Mouse (Mus musculus) kidney, embryonic 16.5 days (tissue): ENCODE measurements around the gene Tsacc. TPM values are rescaled to one million over a fixed set of nuclear protein-coding genes. Genes with fewer than 3 reads are reported as not detected.
"Not testable (repeated sequence)": the region's sequence is repeated elsewhere in the genome, so short reads cannot be mapped to it uniquely, and the experiment has no call there.

Experiments used
- ATAC-seq: fragments of 200-750 bp; cut with Nextera tagmentation; 2 replicates; pipeline ENCODE4 v1.8.0; 2017; ENCODE audit warnings: moderate TSS enrichment; ENCODE audit not compliant: low FRiP score, low TSS enrichment
- H3K27ac ChIP-seq: fragments of 300-500 bp; sonication (generic); 2 replicates; pipeline ENCODE4 v1.5.1; 2014; ENCODE audit warnings: low read length
- H3K27me3 ChIP-seq: fragments of 300-500 bp; sonication (generic); 2 replicates; pipeline ENCODE4 v1.6.1; 2014; ENCODE audit warnings: low read length, control low read depth, mixed read lengths; ENCODE audit not compliant: insufficient read depth
- H3K36me3 ChIP-seq: fragments of 300-500 bp; sonication (generic); 2 replicates; pipeline ENCODE4 v1.6.1; 2014; ENCODE audit warnings: low read length, control low read depth, mixed read lengths; ENCODE audit not compliant: insufficient read depth
- H3K4me1 ChIP-seq: fragments of 300-500 bp; sonication (generic); 2 replicates; pipeline ENCODE4 v1.6.1; 2014; ENCODE audit warnings: low read length, control low read depth, mixed read lengths; ENCODE audit not compliant: insufficient read depth
- H3K4me2 ChIP-seq: fragments of 300-500 bp; sonication (generic); replicated peaks from 2 replicates; pipeline ENCODE4 v1.6.1; 2014; ENCODE audit warnings: low read depth, low read length
- H3K4me3 ChIP-seq: fragments of 300-500 bp; sonication (generic); 2 replicates; pipeline ENCODE4 v1.5.1; 2014; ENCODE audit warnings: mild to moderate bottlenecking, low read length
- H3K9ac ChIP-seq: fragments of 300-500 bp; sonication (generic); replicated peaks from 2 replicates; pipeline ENCODE4 v1.6.1; 2014; ENCODE audit warnings: low read length
- H3K9me3 ChIP-seq: fragments of 300-500 bp; sonication (generic); 2 replicates; pipeline ENCODE4 v1.6.1; 2016; ENCODE audit warnings: low read length, control low read depth
- whole genome bisulfite sequencing: fragments of 180-500 bp; shearing (Covaris S2); extraction: QIAGEN DNeasy Blood & Tissue Kit; methylation state at CpG from one replicate; pipeline ENCODE4 v1.1.7; 2014; 5-methylcytosine and 5-hydroxymethylcytosine counted together
- polyA plus RNA-seq: library from polyadenylated mRNA; unstranded; fragments of >200 nt; fragmentation: Nextera tagmentation; extraction: Ambion mirVana; gene quantifications from 2 replicates; pipeline ENCODE4 v1.2.1, GENCODE M21; 2015

Gene Tsacc
- polyA plus RNA-seq, 1 experiment from 2014 or later = 12.3 TPM

GRCm38 (mm10) chr3:88331282-88331681 is 34.5 kb upstream of the Tsacc start:
- H3K27ac ChIP-seq = no peak overlapping the region
- no peak overlapping the region for H3K4me2 ChIP-seq
- no peak overlapping the region for H3K4me3 ChIP-seq
- no peak overlapping the region for H3K9ac ChIP-seq
- peaks cover 8% of the 10 kb centered on the region; the same call in 1 of the 2 replicates for H3K36me3 ChIP-seq
- H3K27me3 ChIP-seq = no peaks in the 10 kb centered on the region
- 42% methylated on average over 2 of the region's 2 CpGs for WGBS
- H3K4me1 ChIP-seq = peaks cover 13% of the 10 kb centered on the region
- no peaks in the 10 kb centered on the region for H3K9me3 ChIP-seq
- no peak for ATAC-seq

DNA sequence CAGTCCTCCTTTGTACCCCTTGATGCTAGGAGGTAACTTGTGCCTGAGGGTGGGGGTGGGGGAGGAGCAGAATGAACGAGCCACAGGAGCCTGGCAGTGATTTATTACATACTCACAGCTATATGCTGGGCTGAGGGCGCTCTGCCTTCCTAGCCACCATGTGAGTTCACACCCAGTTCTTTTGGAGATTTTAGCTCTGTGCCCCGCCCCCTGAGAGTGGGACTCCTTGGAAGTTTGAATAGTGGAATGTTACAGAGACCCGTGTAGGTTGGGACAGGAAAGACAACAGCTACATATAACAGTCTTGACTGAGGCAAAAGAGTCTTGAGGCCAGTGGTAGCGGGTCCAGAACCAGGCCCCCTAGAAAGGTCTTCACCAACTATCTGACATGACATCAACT is 32.2 kb upstream of the Tsacc start:
- Histone ChIP-seq H3K4me1 (peaks cover 16% of the 10 kb centered on the region), H3K36me3 (peaks cover 8% of the 10 kb centered on the region; the same call in 1 of the 2 replicates), H3K9me3 (no peaks in the 10 kb centered on the region), H3K27me3 (no peaks in the 10 kb centered on the region), H3K4me2 (no peak overlapping the region), H3K27ac (no peak overlapping the region), H3K4me3 (no peak overlapping the region), H3K9ac (no peak overlapping the region)
- no peak for ATAC-seq
- 50% methylated on average over 5 of the region's 5 CpGs for WGBS

DNA sequence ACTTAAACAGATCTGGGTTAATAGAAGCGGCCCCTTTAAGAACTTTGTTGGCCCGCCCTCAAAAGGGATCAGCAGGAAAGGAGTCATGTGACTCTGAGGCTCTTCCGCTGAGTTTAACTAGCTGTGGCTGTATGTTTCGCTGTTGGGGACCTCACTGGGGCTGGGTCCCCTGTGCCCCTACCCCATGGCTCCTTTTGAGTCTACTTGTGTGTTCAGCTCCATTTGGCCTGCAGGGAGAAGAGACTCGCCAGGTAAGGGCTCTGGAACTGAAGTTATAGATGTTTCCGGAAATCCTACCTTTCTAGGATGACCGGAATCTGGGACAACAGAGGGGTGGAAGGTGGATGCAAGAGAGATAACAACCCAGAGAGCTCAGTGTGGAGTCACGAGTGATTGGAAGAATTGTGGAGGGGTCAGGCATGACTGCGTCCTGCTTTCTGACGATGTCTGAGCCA is 28.2 kb upstream of the Tsacc start, which contains the start of gene Glmp:
Gene Glmp (plus strand): TSS at position 73 of the 455 bp plus-strand sequence.
- WGBS = 0% methylated on average over 10 of the region's 10 CpGs
- Histone ChIP-seq H3K27ac (peak within 1 kb of the TSS; percentile 72), H3K27me3 (no peaks in the 10 kb centered on the region), H3K4me1 (peaks cover 12% of the 10 kb centered on the region), H3K9ac (peak within 1 kb of the TSS; percentile 89), H3K4me3 (peak within 1 kb of the TSS; percentile 94), H3K36me3 (peaks cover 36% of the 10 kb centered on the region), H3K9me3 (no peaks in the 10 kb centered on the region), H3K4me2 (peak within 1 kb of the TSS; percentile 82)
- peak; percentile 83 for ATAC-seq

GRCm38 (mm10) chr3:88299172-88299571 is 2.4 kb upstream of the Tsacc start:
- H3K36me3 ChIP-seq = peaks cover 45% of the 10 kb centered on the region
- H3K4me1 ChIP-seq = peaks cover 18% of the 10 kb centered on the region
- H3K4me3 ChIP-seq = no peak overlapping the region
- H3K4me2 ChIP-seq = no peak overlapping the region
- H3K9ac ChIP-seq = no peak overlapping the region
- H3K9me3 ChIP-seq = no peaks in the 10 kb centered on the region
- 87% methylated on average over 1 of the region's 1 CpGs for WGBS
- ATAC-seq = no peak
- no peak overlapping the region for H3K27ac ChIP-seq
- no peaks in the 10 kb centered on the region for H3K27me3 ChIP-seq

GRCm38 (mm10) chr3:88297321-88297851 is 587 bp upstream of the Tsacc start:
- ATAC-seq = no peak
- no peaks in the 10 kb centered on the region for H3K27me3 ChIP-seq
- peak overlapping the region; percentile 95 for H3K27ac ChIP-seq
- no peaks in the 10 kb centered on the region for H3K9me3 ChIP-seq
- peaks cover 18% of the 10 kb centered on the region for H3K4me1 ChIP-seq
- WGBS = under 1% methylated on average over 30 of the region's 30 CpGs
- peak overlapping the region; percentile 97 for H3K4me3 ChIP-seq
- peak overlapping the region; percentile 97 for H3K9ac ChIP-seq
- peak overlapping the region; percentile 74 for H3K4me2 ChIP-seq
- peaks cover 29% of the 10 kb centered on the region for H3K36me3 ChIP-seq

DNA sequence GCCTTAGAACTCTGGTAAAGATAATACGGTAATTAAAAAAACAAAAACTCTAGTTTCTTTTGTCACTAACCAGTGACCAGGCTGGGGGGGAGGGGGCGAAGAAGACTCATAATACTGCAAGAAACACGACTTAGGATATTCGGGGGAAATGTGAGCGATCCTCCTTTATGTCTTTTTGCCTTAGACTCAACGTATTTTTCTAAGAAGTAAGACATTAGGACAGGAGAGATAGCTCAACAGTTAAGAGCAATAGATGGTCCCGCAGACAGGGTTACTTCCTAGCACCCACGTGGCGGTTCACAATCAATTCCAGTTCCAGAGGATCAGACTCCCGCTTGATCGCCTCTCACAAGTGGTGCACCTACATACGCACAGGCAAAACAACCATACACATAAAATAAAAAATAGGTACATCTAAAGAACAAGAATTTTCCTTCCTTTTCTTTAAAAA is 664 bp downstream of the Tsacc start:
- peaks cover 18% of the 10 kb centered on the region for H3K4me1 ChIP-seq
- peak; percentile 32; the same call in 1 of the 2 replicates for ATAC-seq
- no peaks in the 10 kb centered on the region for H3K27me3 ChIP-seq
- WGBS = 1% methylated on average over 12 of the region's 12 CpGs
- no peaks in the 10 kb centered on the region for H3K9me3 ChIP-seq
- peak overlapping the region; percentile 96 for H3K27ac ChIP-seq
- peaks cover 17% of the 10 kb centered on the region for H3K36me3 ChIP-seq
- H3K4me3 ChIP-seq = peak overlapping the region; percentile 97
- H3K9ac ChIP-seq = peak overlapping the region; percentile 80
- peak overlapping the region; percentile 74 for H3K4me2 ChIP-seq

GRCm38 (mm10) chr3:88295272-88295671 is 1.5 kb downstream of the Tsacc start:
- not testable (repeated sequence) for H3K27me3 ChIP-seq, H3K27ac ChIP-seq, H3K4me3 ChIP-seq, ATAC-seq, H3K36me3 ChIP-seq, H3K9me3 ChIP-seq
- Histone ChIP-seq H3K4me1 (peaks cover 18% of the 10 kb centered on the region), H3K9ac (peak overlapping the region; percentile 80), H3K4me2 (peak overlapping the region; percentile 74)
- 30% methylated on average over 1 of the region's 1 CpGs for WGBS

DNA sequence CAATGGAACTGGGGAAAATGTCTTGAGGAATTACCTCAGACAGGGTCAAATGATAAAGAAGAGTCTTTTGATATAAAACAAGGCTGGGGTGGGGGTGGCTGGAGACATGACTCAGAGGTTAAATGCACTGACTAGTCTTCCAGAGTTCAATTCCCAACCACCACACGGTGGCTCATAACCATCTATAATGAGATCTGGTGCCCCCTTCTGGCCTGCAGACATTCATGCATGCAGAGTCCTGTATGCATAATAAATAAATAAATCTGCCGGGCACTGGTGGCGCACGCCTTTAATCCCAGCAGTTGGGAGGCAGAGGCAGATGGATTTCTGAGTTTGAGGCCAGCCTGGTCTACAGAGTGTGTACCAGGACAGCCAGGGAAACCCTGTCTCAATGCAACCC is 4.8 kb downstream of the Tsacc start:
- no peak overlapping the region for H3K27ac ChIP-seq
- no peaks in the 10 kb centered on the region for H3K36me3 ChIP-seq
- no peak overlapping the region for H3K9ac ChIP-seq
- H3K4me2 ChIP-seq = no peak overlapping the region
- H3K4me1 ChIP-seq = peaks cover 4% of the 10 kb centered on the region; the same call in 1 of the 2 replicates
- H3K27me3 ChIP-seq = no peaks in the 10 kb centered on the region
- WGBS = 66% methylated on average over 4 of the region's 4 CpGs
- ATAC-seq = no peak
- no peak overlapping the region for H3K4me3 ChIP-seq
- H3K9me3 ChIP-seq = no peaks in the 10 kb centered on the region

- not testable (repeated sequence) for ATAC-seq, H3K4me1 ChIP-seq, H3K4me2 ChIP-seq, H3K9ac ChIP-seq, H3K27me3 ChIP-seq, H3K36me3 ChIP-seq, H3K4me3 ChIP-seq, H3K9me3 ChIP-seq, H3K27ac ChIP-seq
- WGBS = 76% methylated on average over 8 of the region's 10 CpGs
These were observed 8.6 kb downstream of the Tsacc start for GRCm38 (mm10) chr3:88288133-88288713.

DNA sequence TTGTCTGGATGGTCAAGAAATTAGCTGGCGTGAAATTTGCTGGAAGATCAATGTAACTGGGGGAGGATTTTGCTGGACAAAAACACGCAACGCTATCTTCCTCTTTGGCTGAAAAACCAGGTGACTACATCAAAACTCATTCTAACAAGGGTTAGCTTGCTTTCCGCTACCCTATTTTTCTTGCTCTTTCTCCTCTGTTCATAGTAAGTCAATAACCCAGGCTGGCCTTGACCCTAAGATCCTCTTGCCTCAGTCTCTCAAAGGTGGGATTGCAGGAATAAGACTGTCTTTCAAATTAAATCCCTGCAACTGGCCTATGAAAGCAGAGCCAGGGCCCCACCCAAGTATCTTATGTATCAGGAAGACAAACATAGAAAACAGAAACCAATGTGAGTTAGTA is 9.7 kb downstream of the Tsacc start, which contains the start of gene Gm38392:
Gene Gm38392 (minus strand): TSS at position 101 of the 400 bp plus-strand sequence.
- 93% methylated on average over 4 of the region's 4 CpGs for WGBS
- ATAC-seq = no peak

More for the DNA sequence above, 9.7 kb downstream of the Tsacc start, which contains the start of gene Gm38392:
- Histone ChIP-seq H3K36me3 (peaks cover 2% of the 10 kb centered on the region; the same call in 1 of the 2 replicates), H3K4me2 (no peak within 1 kb of the TSS), H3K9me3 (no peaks in the 10 kb centered on the region), H3K4me3 (no peak within 1 kb of the TSS), H3K4me1 (no peaks in the 10 kb centered on the region), H3K27me3 (no peaks in the 10 kb centered on the region), H3K27ac (no peak within 1 kb of the TSS), H3K9ac (no peak within 1 kb of the TSS)
